Mouse (Mus musculus) urinary bladder, adult 2 months (tissue): ENCODE measurements at regions not wholly inside any gene's neighbourhood (a gene's known extent, or its start where the extent isn't known, plus 50 kb on each side); places are given as distances from the start of the nearest gene placed in this dataset.

ENCODE experiments used
- DNase-seq: peaks from one replicate; pipeline ENCODE4 v3.0.0; 2022; ENCODE audit warnings: low spot score

DNA sequence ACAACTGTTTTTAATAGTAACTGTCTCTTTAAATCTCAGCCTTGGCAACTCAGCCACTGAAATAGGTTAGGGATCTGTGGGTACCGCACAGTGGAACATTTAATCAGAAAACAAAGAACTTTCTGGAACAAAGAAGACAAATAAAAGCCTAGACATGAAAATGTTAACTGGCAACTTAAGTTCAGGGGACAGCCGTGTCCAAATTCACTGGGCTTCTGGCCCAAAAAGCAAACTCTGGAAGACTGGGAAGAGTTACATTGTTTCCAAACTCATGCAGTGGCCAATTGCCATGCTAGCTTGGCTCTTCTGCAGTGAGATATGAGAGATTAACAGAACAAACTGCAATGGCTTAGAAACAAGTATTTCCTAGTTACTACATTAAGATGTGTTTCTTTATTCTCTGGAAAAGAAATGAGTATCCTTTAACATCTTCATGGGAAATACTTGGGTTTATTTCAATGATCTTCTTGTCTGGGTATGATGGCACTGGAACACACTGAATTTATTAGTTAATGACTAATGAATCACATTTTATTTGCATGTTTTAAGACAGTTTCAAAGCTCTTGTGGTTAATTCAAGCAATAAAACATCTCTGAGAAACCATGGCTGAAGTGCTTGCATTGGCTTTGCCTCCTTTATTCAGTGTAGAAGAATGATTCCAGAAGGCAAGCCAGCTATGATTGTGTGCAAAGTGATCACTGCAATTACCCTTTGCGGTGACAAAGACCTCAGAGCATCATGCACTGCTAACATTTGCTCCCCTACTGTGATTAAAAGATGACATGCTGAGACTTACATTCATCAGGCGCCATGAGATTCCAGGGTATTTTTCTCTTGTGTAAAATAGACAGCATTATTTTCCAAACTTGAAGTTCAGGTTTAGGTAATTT is 259.2 kb upstream of the Tbl1xr1 start:
- DNase-seq = no peak

- DNase-seq = no peak
Observed at GRCm38 (mm10) chr3:21819030-21819429, 257.4 kb upstream of the Tbl1xr1 start.

DNA sequence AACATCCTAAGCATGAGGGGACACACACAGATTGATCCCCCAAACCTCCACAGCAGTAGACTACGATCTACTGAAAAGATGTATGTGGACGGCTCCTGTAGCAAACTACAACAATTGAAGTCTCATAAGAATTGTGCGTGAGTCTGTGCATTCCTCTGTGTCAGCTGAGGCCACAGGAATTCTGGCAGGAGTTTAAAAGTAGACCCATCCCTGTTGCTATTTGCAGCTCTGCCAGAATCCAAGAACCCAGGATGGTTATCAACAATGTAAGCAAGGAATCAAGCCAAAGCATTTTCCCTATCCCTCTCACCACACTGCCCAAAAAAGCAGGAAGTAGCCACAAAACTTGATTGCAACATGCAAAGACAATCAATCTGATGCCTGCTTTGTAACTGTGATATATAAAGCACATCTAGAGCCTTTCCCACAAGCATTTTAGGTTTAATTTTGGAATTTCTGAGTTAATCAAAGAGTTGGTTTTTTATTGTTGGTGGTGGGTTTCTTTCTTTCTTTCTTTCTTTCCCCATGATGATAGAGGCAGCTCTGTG is 256.3 kb upstream of the Tbl1xr1 start:
- no peak for DNase-seq

GRCm38 (mm10) chr3:21822675-21823074 is 253.8 kb upstream of the Tbl1xr1 start:
- DNase-seq = no peak

DNA sequence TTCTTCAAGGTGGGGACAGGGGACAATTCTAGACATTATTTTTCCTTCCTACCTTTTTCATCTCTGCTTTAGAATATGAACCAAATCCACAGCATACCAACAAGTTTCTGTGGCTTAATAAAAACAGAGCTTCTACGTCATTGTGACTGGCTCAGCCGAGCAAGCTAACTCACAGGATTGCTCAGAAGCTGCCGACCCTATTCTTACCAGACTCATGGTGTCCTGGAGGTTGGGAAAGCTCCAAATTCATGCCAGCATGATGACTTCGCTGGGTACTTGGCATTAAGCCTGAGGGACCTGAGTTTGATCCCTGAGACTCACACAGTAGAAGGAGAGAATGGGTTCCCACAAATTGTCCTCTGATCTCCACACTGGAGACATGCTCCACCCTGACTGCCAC is 253.1 kb upstream of the Tbl1xr1 start:
- no peak for DNase-seq

GRCm38 (mm10) chr3:21824101-21824880 is 252.2 kb upstream of the Tbl1xr1 start:
- no peak for DNase-seq

DNA sequence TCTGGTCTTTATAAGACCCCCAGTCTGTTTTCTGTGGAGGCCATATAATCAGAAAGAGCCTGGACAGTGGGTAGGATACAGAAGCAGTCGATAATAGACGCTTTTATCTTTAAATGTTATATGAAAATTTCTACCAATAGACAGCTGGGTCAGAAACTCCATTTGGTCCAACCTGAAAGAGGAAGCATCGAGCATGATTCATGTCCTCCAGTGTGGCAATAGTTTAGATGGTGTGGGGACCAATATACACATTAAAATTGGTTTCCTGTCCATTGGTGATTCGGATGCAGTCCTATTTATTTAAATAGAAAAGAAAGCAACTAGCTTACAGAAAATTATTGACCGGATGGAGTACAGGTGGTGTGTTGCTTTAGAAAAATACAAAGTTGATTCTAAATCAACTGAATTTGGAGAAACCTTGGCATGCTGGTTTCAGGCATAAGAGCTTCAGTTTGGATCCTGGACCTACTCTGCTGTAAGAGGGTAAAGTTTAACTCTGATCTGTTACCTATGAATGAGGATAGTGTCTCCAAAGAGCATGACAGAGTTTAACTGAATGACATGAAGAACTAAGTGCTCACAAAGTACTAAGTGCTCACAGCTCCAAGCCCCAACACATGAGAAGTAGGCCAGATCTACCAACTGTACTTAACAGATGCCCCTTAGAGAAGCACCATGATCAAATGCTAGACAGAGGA is 251.4 kb upstream of the Tbl1xr1 start:
- DNase-seq = no peak

- no peak for DNase-seq
Observed at GRCm38 (mm10) chr3:21827656-21828055, 248.8 kb upstream of the Tbl1xr1 start.

DNA sequence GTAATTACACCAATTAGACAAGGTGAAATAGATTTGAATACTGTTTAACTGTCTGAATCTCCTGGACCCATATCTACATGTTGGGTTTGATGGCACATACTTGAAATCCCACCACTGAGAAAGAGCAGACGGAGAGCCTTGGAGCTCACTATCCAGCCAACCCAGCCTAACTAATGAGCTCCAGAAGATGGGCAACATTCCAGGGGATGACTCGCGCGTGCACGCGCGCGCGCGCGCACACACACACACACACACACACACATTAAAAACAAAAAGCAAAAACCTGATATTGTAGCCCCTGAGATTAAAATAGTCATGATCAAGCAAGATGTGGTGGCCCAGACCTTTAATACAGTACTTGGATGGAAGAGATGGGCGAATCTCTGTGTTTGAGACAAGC is 243.3 kb upstream of the Tbl1xr1 start:
- DNase-seq = no peak

- DNase-seq = no peak
Observed at GRCm38 (mm10) chr3:21835526-21835925, 240.9 kb upstream of the Tbl1xr1 start.

DNA sequence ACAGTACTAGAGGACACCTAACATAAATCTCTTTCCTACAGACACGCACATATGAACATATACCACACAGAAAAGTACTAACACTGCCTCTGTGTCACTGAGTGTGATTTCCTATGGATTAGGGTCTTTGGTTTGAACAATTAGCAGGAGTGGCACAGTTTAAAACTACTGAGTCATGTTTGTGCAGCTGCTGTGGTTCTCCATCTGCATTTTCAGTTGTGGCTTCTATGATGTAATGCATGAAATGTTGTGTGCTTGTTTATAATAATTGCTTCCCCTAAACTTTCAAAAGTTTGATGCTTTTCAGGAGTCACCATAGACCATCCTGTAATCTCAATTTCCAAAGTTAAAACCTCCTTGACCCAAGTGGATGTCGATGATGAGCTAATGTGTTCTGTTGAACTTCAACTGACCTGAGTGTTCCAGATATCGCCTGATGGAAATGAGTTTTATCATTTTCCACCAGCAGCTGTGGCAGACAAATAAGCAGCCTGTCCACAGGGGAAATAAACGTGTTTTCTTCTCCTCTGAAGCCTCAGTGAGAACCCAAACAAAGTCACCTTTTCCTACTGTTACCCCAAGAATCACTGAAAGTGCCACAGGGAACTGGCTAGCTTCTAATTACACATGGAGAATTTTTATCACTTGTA is 239.0 kb upstream of the Tbl1xr1 start:
- no peak for DNase-seq

DNA sequence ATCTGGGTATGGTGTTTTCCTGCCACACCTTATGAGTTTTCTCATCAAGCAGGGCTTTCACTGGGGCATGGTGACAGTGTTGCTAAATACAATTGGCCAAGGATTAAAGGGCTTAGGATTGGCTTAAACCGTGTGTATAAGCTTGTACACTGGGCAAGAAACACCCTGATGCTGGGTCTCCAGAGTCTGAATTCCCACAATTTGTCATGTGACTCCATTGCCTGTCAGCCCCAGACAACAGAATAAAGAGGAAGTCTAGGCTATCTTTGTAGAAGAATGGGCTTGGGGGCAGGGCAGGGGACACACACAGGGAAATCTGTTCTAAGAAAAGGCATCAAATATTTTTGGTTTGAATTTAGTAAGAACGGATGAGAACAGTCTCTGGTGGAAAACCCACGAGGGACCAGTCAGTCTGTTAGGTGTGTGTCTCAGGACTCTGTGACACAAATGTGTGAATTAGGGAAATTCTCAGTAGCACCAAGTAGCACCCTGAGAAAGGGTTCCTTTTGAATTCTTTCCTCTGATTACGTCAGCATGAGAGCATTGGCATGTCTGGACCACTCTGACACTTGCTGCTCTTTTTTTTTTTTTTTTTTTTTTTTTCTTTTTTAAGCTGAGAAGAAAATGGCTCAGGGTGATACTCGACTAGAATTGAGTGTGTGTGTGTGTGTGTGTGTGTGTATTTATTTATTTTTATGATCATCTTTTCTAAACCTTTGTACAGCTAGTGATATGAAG is 235.5 kb upstream of the Tbl1xr1 start:
- DNase-seq = no peak

DNA sequence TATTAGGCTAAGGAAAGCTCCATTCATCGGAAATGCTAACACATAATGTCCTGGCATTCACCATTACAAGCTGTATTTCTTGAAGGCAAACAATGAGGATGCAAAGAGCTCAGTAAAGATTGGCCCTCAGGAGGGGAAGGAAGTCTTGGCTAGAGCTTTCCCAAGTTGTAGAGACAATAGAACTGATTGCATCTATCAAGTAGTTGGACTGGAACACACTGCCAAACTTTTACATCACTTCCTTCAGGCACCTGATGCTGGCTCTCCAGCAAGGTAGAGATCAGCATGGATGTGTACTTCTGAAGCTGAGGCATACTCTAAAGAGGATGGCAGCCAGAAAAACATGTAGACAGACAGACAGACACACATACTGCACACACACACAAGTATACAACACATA is 234.9 kb upstream of the Tbl1xr1 start:
- no peak for DNase-seq

- DNase-seq = no peak
Observed at GRCm38 (mm10) chr3:21842545-21843291, 233.7 kb upstream of the Tbl1xr1 start.

- no peak for DNase-seq
Observed at GRCm38 (mm10) chr3:21843292-21843852, 233.1 kb upstream of the Tbl1xr1 start.

DNA sequence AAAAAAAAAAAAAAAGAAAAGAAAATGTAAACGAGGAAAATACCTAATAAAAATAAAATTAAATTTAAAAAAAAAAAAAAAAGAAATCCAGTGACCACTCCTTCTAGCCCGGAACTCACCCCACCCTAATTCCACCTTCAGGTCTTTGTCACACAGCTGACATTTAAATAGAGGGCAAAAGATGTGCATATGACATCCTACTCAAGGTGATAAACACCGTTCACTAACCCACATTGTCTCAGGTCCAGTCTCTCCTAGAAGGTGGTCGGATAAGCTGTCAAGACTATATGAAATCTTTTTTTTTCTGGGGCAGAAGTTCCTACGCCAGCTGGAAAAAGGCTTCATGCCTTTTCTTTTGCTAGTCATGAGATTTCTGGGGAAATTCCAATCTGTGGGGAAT is 226.6 kb upstream of the Tbl1xr1 start:
- no peak for DNase-seq

- DNase-seq = no peak
Observed at GRCm38 (mm10) chr3:21850977-21851376, 225.5 kb upstream of the Tbl1xr1 start.

DNA sequence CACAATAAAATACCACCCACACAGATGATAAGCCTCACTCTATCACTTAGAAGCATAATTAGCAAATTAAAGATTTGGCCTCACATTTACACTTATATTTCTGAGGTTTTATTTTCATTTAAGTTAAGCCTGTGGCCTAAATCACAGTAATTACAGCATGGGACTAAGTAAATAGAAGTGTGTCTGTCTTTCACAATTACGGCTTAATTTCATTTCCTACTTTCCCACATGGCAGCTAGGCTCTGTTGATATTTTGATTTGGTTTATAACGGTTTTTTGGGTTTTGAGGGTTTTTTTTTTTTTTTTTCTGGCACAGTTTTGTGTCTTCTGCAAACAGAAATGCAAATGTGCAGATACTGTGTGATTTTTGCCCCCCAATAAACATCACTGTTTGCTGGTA is 222.1 kb upstream of the Tbl1xr1 start:
- no peak for DNase-seq

DNA sequence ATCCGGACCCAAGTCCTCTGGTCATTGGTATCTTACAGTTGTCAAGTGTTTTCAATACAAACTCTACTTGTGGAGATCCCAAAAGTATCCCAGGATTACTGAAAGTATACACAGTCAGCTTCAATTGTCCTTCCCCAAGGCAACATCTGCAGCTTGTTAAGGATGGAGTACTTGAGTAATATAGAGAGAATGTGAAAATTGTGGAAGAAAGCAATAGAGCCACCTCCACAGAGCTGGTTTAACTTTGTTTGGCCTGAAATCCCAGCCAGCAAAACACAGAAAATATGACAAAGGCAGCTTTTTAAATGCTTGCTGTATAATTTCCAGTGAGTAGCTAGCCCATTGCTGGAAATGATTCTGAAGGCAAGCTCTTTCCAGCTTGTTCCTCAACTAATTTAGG is 217.0 kb upstream of the Tbl1xr1 start:
- DNase-seq = no peak
